Mouse (Mus musculus): ENCODE data around the gene Wbp1l.

DNA sequence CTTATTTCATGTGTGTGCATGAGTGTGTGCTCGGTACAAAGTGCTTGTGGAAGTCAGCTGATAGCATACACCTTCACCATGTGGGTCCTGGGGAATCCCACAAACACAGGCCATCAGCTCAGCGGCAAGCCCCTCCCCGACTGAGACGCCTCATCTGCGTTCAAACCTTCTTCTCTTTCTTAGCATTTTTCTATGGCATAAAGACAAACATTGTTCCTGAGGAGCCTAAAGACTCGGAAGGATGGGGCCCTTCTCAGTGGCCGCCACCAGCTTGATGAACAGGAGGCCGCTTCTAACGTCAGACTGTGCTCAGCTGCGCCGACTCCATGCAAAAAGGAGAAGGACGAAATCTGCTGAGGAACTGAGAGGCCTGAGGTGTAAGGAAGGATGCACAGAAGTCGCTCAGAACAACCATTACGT is 34.8 kb upstream of the Wbp1l start:
- no peak for TF ChIP-seq EP300 (optimal IDR thresholded peaks at IDR 0.05)
- no peak for TF ChIP-seq CTCF (IDR thresholded peaks at IDR 0.05; ENCODE audit: low read depth)
